Mouse (Mus musculus) thymus, postnatal 4 days (tissue): ENCODE results near the gene 1700012P22Rik.
A peak's percentile ranks its signal among the peaks of the same experiment; 100 is the strongest.

Experiments
- DNase-seq: peaks from one replicate; pipeline ENCODE4 v3.0.0; 2021

1700012P22Rik gene

DNA sequence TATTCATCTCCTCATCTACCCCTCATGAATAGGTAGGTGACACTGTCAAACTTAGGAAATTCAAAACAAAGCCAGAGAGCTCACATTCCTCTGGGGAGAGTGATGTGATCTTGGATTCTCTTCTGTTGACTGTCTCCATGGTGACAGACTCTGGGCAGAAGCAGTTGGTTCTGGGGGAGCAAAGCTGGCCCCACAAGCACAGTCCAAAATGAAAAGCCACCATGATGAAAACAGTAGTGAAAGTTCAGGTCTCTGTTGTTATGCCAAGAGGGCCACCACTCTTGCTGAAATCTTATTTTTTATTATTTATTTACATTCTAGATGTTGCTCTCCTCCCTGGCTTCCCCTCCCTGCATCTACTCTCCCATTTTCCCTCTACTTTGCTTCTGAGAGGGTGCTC is at the start of gene 1700012P22Rik:
Gene 1700012P22Rik, minus strand, starts transcription at position 101 of the 400 bp plus-strand sequence.
- no peak for DNase-seq

- no peak for DNase-seq
These were observed 29.5 kb upstream of the 1700012P22Rik start for GRCm38 (mm10) chr4:144468091-144468490.

- DNase-seq = no peak
These were observed 26.6 kb upstream of the 1700012P22Rik start for GRCm38 (mm10) chr4:144465206-144465605.

GRCm38 (mm10) chr4:144463656-144464055 is 25.1 kb upstream of the 1700012P22Rik start, which contains the start of gene Aadacl3:
Gene Aadacl3 (minus strand): TSS chr4:144463756.
- no peak for DNase-seq

DNA sequence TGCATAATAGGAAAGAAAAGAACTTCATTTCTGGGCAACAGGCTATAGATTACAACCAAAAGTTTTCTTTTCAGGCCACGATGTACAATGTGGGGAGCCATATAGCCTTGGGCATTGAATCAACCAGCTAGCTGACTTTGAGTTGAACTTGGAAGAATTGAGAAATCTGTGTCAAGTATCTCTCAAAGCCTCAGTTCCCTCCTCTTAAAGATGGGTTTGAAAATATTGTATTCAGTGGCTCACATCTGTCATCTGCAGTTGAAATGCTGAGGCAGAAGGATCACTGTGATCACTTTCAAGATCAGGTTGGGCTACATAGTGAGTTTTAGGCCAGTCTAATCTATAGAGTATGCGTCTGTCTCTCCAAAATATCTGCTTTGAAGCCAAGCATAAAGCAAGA is 14.6 kb upstream of the 1700012P22Rik start, which contains the start of gene Gm9944:
Gene Gm9944, minus strand, starts transcription at position 101 of the 400 bp plus-strand sequence.
- DNase-seq = no peak

DNA sequence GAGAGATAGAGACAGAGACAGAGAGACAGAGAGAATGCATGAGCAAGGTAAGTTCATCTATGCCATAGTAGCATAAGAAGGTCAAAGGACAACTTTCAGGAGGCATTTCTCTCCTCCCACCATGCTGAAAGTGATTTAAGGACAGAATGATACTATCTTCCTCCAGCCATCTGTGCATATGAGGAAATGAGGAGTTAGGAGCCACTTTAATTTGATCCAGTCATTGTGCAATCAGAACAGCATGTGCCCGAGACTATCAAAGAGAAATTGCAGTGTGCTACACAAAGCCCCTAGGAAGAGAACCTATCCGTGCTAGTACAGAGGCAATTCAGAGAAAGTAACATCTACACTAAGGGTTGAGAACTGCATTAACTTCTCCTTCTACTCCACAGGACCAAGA is 10.0 kb upstream of the 1700012P22Rik start:
- no peak for DNase-seq

DNA sequence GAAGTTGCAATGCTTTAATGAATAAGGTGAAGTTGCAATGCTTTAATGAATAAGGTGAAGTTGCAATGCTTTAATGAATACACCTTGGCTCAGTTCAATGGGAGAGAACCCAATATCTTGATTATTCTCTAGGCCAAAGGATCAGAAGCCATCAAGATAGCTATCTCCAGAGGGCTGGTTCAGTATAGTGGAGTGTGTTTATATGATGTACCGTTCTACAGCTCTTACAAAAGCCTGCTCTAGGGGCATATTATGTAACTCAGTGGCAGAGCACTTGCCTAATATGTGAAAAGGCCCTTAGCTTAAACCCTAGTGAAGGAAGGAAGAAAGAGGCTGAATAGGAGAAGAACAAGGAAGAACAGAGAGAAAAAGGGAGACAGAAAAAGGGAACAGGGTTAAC is 3.0 kb upstream of the 1700012P22Rik start:
- DNase-seq = no peak

- no peak for DNase-seq
These were observed 2.5 kb upstream of the 1700012P22Rik start for GRCm38 (mm10) chr4:144441095-144441494.

DNA sequence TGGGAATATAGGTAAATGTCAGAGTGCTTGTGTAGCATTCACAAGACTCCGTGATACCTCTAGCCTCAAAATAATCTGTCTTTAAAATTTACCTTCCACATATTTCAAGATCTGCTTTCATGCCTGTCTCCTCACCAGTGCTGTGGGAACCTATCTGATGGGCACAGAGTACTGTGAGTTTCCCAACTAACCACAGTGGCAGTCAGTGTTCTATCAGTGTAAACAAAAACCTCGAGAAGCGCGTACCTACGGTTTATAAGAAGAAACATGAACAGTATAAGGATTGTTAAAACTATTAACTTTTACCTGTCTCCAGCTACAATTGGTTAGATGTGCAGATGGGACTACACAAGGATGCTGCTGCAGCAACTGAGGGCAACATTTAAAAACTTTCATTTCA is 5.4 kb downstream of the 1700012P22Rik start:
- no peak for DNase-seq

- DNase-seq = no peak
These were observed 7.8 kb downstream of the 1700012P22Rik start for GRCm38 (mm10) chr4:144430723-144431122.

DNA sequence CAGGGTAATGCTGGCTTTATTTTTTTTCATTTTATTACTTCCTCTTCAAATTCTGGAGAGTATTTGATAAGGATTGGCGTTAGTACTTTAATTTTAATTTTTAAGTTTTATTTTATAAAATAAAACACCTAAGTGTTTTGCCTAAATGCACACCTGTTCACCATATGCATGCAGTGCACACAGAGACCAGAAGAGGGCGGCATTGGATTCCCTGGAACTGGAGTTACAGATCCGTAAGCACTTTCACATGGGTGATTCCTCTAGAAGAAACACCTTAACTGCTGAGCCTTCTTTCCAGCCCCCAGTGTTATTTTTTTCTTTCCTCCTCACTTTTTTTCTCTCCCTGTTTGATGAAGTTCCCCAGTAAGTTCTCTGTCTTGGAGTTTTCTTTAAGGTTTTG is 9.7 kb downstream of the 1700012P22Rik start:
- DNase-seq = peak; percentile 65

DNA sequence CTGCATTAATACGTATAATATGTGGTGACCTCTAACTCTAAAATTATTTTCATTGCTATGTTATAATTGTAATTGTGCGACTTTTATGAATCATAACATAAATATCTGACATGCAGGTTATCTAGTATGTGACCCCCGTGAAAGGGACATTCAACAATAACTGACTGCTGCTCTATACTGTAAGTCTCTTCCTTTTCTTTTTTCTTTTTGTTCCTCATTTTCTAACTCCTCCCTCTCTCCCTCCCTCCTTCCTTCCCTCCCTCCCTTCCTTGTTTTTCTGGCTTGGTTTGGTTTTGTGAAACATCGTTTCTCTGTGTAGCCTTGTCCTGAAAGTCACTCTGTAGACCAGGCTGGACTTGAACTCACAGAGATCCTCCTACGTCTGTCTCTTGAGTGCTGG is 14.0 kb downstream of the 1700012P22Rik start:
- DNase-seq = no peak

DNA sequence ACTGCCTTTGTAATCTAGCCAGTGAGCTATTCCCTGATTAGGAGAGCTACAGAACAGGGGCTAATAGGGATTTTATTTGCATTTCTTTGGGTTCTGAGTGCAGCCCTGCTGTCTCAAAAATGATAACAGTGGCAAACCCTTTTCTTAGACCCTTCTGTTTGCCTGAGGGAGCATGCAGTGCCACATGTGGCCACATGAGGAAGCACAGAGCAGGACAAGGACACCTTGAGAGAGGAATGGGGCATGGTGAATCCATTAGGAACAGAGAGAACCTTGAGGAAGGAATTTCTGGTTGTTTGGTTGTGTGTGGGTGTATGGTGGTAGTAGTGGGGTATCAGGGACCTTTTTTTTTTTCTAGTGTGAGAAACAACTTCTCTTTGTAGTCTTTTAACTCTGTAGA is 17.9 kb downstream of the 1700012P22Rik start:
- peak; percentile 15 for DNase-seq

DNA sequence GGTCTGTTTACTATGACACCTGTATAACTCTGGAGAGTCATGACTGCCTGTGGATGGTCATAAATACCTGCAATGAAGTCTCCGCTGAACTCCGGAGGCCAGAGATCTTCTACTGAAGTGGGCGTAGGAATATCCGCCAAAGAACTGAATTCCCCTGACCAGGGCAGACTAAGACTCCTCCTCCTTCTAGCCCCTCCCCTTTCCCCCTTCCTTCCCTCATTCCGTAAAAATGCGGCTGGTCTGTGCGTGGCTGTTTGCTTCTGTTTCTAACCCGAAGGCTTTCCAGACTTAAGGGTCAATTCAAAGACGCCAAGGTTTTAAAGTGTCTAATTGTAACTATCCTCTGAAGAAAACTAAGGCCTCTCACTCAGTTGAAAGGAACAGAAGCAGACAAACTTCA is 30.3 kb downstream of the 1700012P22Rik start, which contains the start of gene Pramef12:
Gene Pramef12, minus strand, starts transcription at position 175 of the 400 bp plus-strand sequence.
- no peak for DNase-seq

DNA sequence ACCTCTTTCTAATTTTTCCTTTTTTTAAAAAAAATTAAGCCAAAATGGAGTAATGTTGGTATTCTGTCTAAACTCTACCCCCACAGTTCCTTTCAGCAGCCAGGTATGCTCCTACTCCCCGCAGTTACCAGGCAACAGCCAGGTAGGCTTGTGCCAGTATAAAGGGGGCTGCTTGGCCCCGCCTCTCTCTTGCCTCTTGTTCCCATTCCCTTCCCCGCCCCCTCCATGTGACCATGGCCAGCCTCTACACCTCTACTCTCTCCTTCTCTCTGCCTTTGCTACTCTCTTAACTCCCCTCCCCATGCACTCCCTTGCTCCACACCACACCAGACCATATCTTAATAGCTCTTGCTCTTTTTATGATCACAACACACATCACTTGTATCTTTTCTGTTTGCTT is 32.3 kb downstream of the 1700012P22Rik start:
- no peak for DNase-seq

- DNase-seq = peak; percentile 21
These were observed 34.0 kb downstream of the 1700012P22Rik start for GRCm38 (mm10) chr4:144404456-144405086.

DNA sequence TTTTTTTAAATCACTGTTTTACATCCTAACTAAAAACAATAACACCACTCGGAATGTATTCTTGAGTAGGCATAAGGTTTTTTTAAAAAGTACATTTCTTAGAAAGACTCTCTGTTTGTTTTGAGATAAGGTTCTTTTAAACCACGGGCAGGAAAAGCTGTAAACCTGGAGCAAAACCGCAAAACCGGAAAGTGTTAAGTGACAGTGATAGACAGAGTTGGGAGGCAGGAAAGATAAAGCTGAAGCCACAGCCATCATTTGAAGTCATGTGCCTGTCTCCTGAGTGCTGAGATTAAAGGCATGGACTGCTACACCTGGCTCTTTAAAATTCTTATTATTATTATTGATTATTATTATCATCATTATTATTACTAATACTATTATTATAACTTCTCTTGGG is 35.9 kb downstream of the 1700012P22Rik start:
- no peak for DNase-seq

DNA sequence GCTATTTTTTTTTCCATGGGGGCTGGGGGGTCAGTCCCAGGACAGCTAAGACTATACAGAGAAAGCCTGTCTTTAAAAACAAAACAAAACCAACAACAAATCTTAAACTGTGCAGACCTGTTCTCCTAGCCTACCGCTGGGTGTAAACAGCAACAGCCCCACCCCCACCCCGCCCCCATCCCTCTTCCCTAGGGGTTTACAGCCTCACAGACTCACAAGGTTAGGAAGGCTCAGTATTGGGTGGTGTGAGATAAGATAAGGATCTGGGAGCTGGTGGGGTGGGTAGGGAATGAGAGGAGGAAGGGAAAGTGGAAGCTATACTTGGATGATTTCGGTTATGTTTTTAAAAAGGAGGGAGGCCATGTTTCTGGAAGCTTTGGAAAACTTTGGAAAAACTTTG is 42.3 kb downstream of the 1700012P22Rik start:
- no peak for DNase-seq

DNA sequence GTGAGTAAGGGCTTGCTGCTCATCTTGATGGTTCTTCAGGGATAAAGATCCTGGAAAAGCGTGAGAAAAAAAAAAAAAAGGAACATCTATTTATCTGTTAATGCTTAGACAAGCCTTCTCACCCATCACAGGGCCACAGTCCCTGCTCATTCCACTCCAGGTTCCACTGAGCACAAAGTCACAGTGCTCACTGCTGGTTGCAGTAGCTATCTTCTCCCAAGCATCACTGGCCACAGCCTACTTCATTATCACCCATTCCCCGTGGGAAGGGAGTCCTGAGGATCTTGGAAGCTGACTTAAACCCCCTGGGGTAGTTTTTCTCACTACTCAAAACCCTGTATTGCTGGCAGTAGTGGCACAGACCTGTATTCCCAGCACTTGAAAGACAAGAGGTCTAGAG is 60.7 kb downstream of the 1700012P22Rik start, which contains the start of gene Pramef20:
Gene Pramef20, minus strand, starts transcription at position 23 of the 400 bp plus-strand sequence.
- no peak for DNase-seq
